Mouse (Mus musculus): ENCODE measurements around the gene Carns1. TPM values are rescaled to one million over a fixed set of nuclear protein-coding genes. Genes with fewer than 3 reads are reported as not detected.

Gene Carns1
- polyA plus RNA-seq, 1 experiment, result 4.4 TPM

- Histone ChIP-seq H3K36me3 (ENCODE audit: control insufficient read depth, insufficient read depth, low read length) (peaks cover 40% of the 10 kb centered on the region), H3K27ac (ENCODE audit: insufficient read depth, low read depth, low read length) (no peak overlapping the region), H3K4me3 (ENCODE audit: low read depth, low read length) (0 out of 2 replicates have a peak overlapping the region, but pooled peaks have one; percentile 94), H3K4me1 (ENCODE audit: control insufficient read depth, insufficient read depth, insufficient read length, low read length) (peaks cover 12% of the 10 kb centered on the region), H3K27me3 (ENCODE audit: control insufficient read depth, insufficient read depth, low read length) (no peaks in the 10 kb centered on the region)
- 90% methylated on average over 22 of the region's 22 CpGs for WGBS
- TF ChIP-seq POLR2A (IDR thresholded peaks at IDR 0.05; ENCODE audit: low read depth, low read length), result no peak
- TF ChIP-seq CTCF (IDR thresholded peaks at IDR 0.05; ENCODE audit: extremely low read depth, insufficient read length, insufficient replicate concordance, low read depth, low read length), result no peak
Observed at GRCm38 (mm10) chr19:4150567-4151487, 24.5 kb downstream of the Carns1 start.

DNA sequence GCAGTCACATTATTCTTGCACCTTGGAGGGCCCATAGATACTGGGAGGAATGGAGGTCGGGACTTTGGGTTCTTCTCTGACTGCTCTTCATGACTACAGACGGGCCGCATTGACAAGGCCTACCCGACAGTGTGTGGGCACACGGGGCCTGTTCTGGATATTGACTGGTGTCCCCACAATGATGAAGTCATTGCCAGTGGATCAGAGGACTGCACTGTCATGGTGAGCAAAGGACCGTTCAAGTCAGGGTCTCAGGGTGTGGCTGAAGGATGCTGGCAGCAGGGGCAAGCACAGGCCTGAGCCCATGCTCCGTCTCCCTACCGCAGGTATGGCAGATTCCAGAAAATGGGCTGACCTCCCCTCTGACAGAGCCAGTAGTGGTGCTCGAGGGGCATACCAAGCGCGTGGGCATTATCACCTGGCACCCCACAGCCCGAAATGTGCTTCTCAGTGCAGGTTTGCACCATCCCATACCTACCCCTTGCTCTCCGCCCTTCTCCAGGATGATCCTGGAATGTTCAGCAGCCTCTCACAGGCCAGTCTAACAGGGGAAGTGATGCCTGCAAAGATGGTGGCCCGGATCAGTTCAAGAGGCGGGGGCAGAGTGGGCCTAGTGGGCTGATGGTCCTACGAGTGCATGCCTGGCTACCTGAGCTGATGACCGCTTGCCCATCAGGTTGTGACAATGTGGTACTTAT, 25.4 kb downstream of the Carns1 start:
- H3K4me3 ChIP-seq (ENCODE audit: low read depth, low read length), result peak overlapping the region; percentile 94
- peak overlapping the region; percentile 86 for H3K27ac ChIP-seq (ENCODE audit: insufficient read depth, low read depth, low read length)
- H3K27me3 ChIP-seq (ENCODE audit: control insufficient read depth, insufficient read depth, low read length), result no peaks in the 10 kb centered on the region
- TF ChIP-seq CTCF (IDR thresholded peaks at IDR 0.05; ENCODE audit: extremely low read depth, insufficient read length, insufficient replicate concordance, low read depth, low read length) (no peak), POLR2A (IDR thresholded peaks at IDR 0.05; ENCODE audit: low read depth, low read length) (no peak)
- peaks cover 12% of the 10 kb centered on the region for H3K4me1 ChIP-seq (ENCODE audit: control insufficient read depth, insufficient read depth, insufficient read length, low read length)
- peaks cover 40% of the 10 kb centered on the region for H3K36me3 ChIP-seq (ENCODE audit: control insufficient read depth, insufficient read depth, low read length)
- WGBS, result 84% methylated on average over 17 of the region's 17 CpGs

GRCm38 (mm10) chr19:4149283-4149682, 26.0 kb downstream of the Carns1 start:
- Histone ChIP-seq H3K4me1 (ENCODE audit: control insufficient read depth, insufficient read depth, insufficient read length, low read length) (peaks cover 12% of the 10 kb centered on the region), H3K36me3 (ENCODE audit: control insufficient read depth, insufficient read depth, low read length) (peaks cover 40% of the 10 kb centered on the region), H3K27me3 (ENCODE audit: control insufficient read depth, insufficient read depth, low read length) (no peaks in the 10 kb centered on the region), H3K27ac (ENCODE audit: insufficient read depth, low read depth, low read length) (peak overlapping the region; percentile 86), H3K4me3 (ENCODE audit: low read depth, low read length) (peak overlapping the region; percentile 94)
- TF ChIP-seq CTCF (IDR thresholded peaks at IDR 0.05; ENCODE audit: extremely low read depth, insufficient read length, insufficient replicate concordance, low read depth, low read length) (no peak), POLR2A (IDR thresholded peaks at IDR 0.05; ENCODE audit: low read depth, low read length) (no peak)
- 40% methylated on average over 11 of the region's 11 CpGs for WGBS

DNA sequence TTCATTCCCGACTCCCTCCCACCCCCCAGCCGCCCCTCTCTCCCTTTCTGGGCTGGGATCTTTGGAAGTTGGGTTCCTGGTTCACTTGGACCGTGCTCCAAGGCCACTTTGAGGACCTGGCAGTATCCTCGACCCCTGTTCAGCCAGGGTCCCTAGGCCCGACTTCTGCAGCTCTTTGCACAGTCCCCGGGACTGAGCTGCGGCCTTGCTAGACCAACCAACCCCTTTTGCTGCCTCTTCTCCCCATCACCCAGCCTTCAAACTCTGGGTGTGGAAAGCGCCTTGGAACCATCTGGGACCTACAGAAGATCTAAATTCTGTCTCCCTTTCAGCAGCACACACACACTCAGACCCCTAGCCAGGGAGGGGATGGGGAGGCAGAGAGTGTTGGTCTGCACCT, 26.5 kb downstream of the Carns1 start:
- Histone ChIP-seq H3K4me1 (ENCODE audit: control insufficient read depth, insufficient read depth, insufficient read length, low read length) (peaks cover 12% of the 10 kb centered on the region), H3K36me3 (ENCODE audit: control insufficient read depth, insufficient read depth, low read length) (peaks cover 40% of the 10 kb centered on the region), H3K27me3 (ENCODE audit: control insufficient read depth, insufficient read depth, low read length) (no peaks in the 10 kb centered on the region), H3K4me3 (ENCODE audit: low read depth, low read length) (peak overlapping the region; percentile 94), H3K27ac (ENCODE audit: insufficient read depth, low read depth, low read length) (peak overlapping the region; percentile 86)
- WGBS, result under 1% methylated on average over 8 of the region's 8 CpGs
- TF ChIP-seq CTCF (IDR thresholded peaks at IDR 0.05; ENCODE audit: extremely low read depth, insufficient read length, insufficient replicate concordance, low read depth, low read length), result no peak

DNA sequence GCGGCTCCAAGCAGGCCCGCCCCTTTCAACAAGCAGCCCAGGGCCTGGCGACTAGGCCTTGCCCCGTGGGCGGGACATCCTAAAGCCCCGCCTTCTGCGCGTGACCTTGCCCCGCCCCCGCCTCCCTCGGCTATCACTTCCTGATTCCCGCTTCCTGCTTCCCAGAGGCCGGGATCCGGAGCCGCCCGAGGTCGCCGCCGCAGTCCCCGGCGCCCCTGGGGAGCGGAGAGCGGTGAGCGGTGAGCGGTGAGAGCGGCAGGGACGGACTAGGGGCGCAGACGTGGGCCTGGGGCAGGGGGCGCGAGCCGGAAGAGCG, 26.8 kb downstream of the Carns1 start, which contains the start of gene Coro1b:
Gene Coro1b (plus strand): TSS at position 129 of the 316 bp plus-strand sequence.
- H3K4me3 ChIP-seq (ENCODE audit: low read depth, low read length), result peak within 1 kb of the TSS; percentile 94
- no peaks in the 10 kb centered on the region for H3K27me3 ChIP-seq (ENCODE audit: control insufficient read depth, insufficient read depth, low read length)
- WGBS, result under 1% methylated on average over 33 of the region's 33 CpGs
- peak within 1 kb of the TSS; percentile 86 for H3K27ac ChIP-seq (ENCODE audit: insufficient read depth, low read depth, low read length)
- TF ChIP-seq CTCF (IDR thresholded peaks at IDR 0.05; ENCODE audit: extremely low read depth, insufficient read length, insufficient replicate concordance, low read depth, low read length) (no peak), POLR2A (IDR thresholded peaks at IDR 0.05; ENCODE audit: low read depth, low read length) (peak; percentile 98)
- H3K4me1 ChIP-seq (ENCODE audit: control insufficient read depth, insufficient read depth, insufficient read length, low read length), result peaks cover 12% of the 10 kb centered on the region
- H3K36me3 ChIP-seq (ENCODE audit: control insufficient read depth, insufficient read depth, low read length), result peaks cover 36% of the 10 kb centered on the region

- 40% methylated on average over 9 of the region's 9 CpGs for WGBS
Observed at GRCm38 (mm10) chr19:4147782-4148490, 27.3 kb downstream of the Carns1 start.

More at GRCm38 (mm10) chr19:4147782-4148490, 27.3 kb downstream of the Carns1 start:
- Histone ChIP-seq H3K4me1 (ENCODE audit: control insufficient read depth, insufficient read depth, insufficient read length, low read length) (peaks cover 12% of the 10 kb centered on the region), H3K27me3 (ENCODE audit: control insufficient read depth, insufficient read depth, low read length) (no peaks in the 10 kb centered on the region), H3K36me3 (ENCODE audit: control insufficient read depth, insufficient read depth, low read length) (peaks cover 31% of the 10 kb centered on the region), H3K27ac (ENCODE audit: insufficient read depth, low read depth, low read length) (no peak overlapping the region), H3K4me3 (ENCODE audit: low read depth, low read length) (peak overlapping the region; percentile 94)
- TF ChIP-seq POLR2A (IDR thresholded peaks at IDR 0.05; ENCODE audit: low read depth, low read length) (no peak), CTCF (IDR thresholded peaks at IDR 0.05; ENCODE audit: extremely low read depth, insufficient read length, insufficient replicate concordance, low read depth, low read length) (no peak)
